Mouse (Mus musculus) layer of hippocampus, adult 6 months (tissue): ENCODE data around the gene Dmrta2. TPM values are rescaled to one million over a fixed set of nuclear protein-coding genes. Genes with fewer than 3 reads are reported as not detected.

Experiments
- long read RNA-seq, 2 experiments: library from polyadenylated mRNA; unstranded; transcript quantifications; one replicate each; pipeline ENCODE4 v2.0.0; 2019 to 2020
- polyA plus RNA-seq: library from polyadenylated mRNA; unstranded; fragments of <200 nt; fragmentation: Nextera tagmentation; gene quantifications from 2 replicates; pipeline ENCODE4 v1.2.3, GENCODE M21; 2021

The Dmrta2 gene
- 0.25 and 0.35 TPM in 2 replicates for polyA plus RNA-seq
- long read RNA-seq, experiment 1, partial matches to known transcripts: 0 of 1 reads
- long read RNA-seq, experiment 1, other reads (novel, unspliced or antisense): 1 of 1 reads
- long read RNA-seq, experiment 2: 0 reads

DNA sequence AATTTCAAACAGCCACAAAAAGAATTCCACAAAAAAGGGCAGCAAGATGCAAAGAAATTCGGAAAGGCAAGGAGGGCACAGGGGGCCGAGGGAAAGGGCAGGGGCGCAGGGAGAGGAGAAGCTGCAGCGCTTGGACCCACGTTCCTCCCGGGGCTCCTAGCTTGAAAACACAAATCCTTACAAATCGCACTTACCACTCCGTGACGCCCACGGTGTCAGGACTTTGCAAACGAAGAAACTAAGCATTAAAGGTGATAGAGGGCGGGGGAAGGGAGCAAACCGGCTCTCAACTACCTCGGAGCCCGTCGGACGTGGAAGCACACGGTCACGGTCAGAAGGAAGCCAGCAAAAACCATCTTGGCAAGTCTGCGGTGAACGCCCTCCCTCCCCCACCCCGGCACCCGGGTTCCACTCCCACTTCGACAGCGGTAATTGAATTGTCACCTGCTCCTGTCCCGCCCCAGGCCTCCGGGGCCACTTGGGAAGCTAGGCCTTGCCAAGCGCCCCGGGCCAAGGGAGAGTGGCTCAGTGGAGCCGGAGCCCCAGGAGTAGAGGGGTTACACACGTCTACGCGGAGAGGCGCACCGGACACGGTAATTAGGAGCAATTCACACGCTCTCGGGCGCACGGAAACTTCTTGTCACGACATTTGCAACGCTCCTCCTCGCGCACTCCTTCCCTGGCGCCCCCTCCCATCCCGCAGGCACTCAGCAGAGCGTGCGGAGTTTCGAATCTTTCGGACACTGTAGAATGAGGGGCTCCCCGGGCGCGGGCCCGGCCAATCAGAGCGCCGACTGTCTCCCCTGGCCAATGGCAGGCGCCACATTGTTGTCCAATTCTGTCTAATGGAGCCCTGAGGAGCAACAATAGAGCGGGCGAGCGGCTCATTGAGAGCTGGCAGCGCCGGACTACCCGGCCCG, at the start of gene Dmrta2:
Gene Dmrta2, plus strand, starts transcription at position 906 of the 920 bp plus-strand sequence.

